Mouse (Mus musculus): ENCODE data around the gene Gal3st4. TPM values are rescaled to one million over a fixed set of nuclear protein-coding genes. Genes with fewer than 3 reads are reported as not detected.

The Gal3st4 gene
- polyA plus RNA-seq, 1 experiment from 2014 or later, result 4.4 TPM

GRCm38 (mm10) chr5:138260051-138260450 is 12.6 kb downstream of the Gal3st4 start:
- H3K9me3 ChIP-seq (replicated peaks), result no peaks in the 10 kb centered on the region
- no peaks in the 10 kb centered on the region for H3K27me3 ChIP-seq
- H3K27ac ChIP-seq, result no peak overlapping the region
- no peak overlapping the region for H3K9ac ChIP-seq
- no peak overlapping the region for H3K4me2 ChIP-seq (replicated peaks)
- H3K36me3 ChIP-seq, result peaks cover 40% of the 10 kb centered on the region
- H3K4me1 ChIP-seq, result peaks cover 33% of the 10 kb centered on the region
- WGBS, result 87% methylated on average over 10 of the region's 10 CpGs
- H3K4me3 ChIP-seq, result no peak overlapping the region
- no peak for ATAC-seq (ENCODE audit: low FRiP score)

GRCm38 (mm10) chr5:138258993-138259392 is 13.6 kb downstream of the Gal3st4 start:
- no peaks in the 10 kb centered on the region for H3K9me3 ChIP-seq (replicated peaks)
- H3K27ac ChIP-seq, result no peak overlapping the region
- H3K4me2 ChIP-seq (replicated peaks), result no peak overlapping the region
- peaks cover 40% of the 10 kb centered on the region for H3K36me3 ChIP-seq
- H3K9ac ChIP-seq, result no peak overlapping the region
- peaks cover 31% of the 10 kb centered on the region for H3K4me1 ChIP-seq
- H3K27me3 ChIP-seq, result no peaks in the 10 kb centered on the region
- WGBS, result 77% methylated on average over 7 of the region's 7 CpGs
- no peak for ATAC-seq (ENCODE audit: low FRiP score)
- no peak overlapping the region for H3K4me3 ChIP-seq

DNA sequence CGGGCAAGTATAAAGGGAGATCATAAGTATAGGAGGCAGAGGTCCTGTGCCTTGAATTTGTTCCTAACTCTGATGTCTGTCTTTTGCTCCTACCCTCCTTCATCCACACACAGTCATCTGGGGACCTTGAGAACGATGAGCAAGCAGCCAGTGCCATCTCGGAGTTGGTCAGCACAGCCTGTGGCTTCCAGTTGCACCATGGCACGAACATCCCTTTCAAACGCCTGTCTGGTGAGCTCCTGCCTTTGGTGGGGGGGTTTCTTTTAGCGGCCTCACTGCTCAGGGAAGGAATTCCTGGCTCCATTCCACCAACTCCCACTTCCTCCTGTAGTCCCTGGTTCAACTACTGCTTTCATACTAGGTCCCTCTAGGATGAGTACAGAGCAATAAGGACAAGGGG is 14.1 kb downstream of the Gal3st4 start:
- Histone ChIP-seq H3K9ac (no peak overlapping the region), H3K4me3 (no peak overlapping the region), H3K4me1 (peaks cover 31% of the 10 kb centered on the region), H3K4me2 (replicated peaks) (no peak overlapping the region), H3K9me3 (replicated peaks) (no peaks in the 10 kb centered on the region), H3K27me3 (no peaks in the 10 kb centered on the region), H3K36me3 (peaks cover 40% of the 10 kb centered on the region), H3K27ac (no peak overlapping the region)
- ATAC-seq (ENCODE audit: low FRiP score), result no peak
- 86% methylated on average over 6 of the region's 6 CpGs for WGBS

- Histone ChIP-seq H3K27ac (no peak overlapping the region), H3K9me3 (replicated peaks) (no peaks in the 10 kb centered on the region), H3K4me2 (replicated peaks) (no peak overlapping the region), H3K4me1 (peaks cover 27% of the 10 kb centered on the region), H3K9ac (no peak overlapping the region), H3K4me3 (no peak overlapping the region), H3K27me3 (no peaks in the 10 kb centered on the region), H3K36me3 (peaks cover 40% of the 10 kb centered on the region)
- no peak for ATAC-seq (ENCODE audit: low FRiP score)
- 86% methylated on average over 3 of the region's 3 CpGs for WGBS
Observed at GRCm38 (mm10) chr5:138258078-138258477, 14.6 kb downstream of the Gal3st4 start.

- no peak overlapping the region for H3K9ac ChIP-seq
- H3K27me3 ChIP-seq, result no peaks in the 10 kb centered on the region
- H3K27ac ChIP-seq, result no peak overlapping the region
- no peak overlapping the region for H3K4me2 ChIP-seq (replicated peaks)
- no peaks in the 10 kb centered on the region for H3K9me3 ChIP-seq (replicated peaks)
- no peak overlapping the region for H3K4me3 ChIP-seq
- WGBS, result 94% methylated on average over 4 of the region's 4 CpGs
- H3K4me1 ChIP-seq, result peaks cover 22% of the 10 kb centered on the region
- ATAC-seq (ENCODE audit: low FRiP score), result no peak
- peaks cover 40% of the 10 kb centered on the region for H3K36me3 ChIP-seq
Observed at GRCm38 (mm10) chr5:138257585-138257978, 15.1 kb downstream of the Gal3st4 start.

DNA sequence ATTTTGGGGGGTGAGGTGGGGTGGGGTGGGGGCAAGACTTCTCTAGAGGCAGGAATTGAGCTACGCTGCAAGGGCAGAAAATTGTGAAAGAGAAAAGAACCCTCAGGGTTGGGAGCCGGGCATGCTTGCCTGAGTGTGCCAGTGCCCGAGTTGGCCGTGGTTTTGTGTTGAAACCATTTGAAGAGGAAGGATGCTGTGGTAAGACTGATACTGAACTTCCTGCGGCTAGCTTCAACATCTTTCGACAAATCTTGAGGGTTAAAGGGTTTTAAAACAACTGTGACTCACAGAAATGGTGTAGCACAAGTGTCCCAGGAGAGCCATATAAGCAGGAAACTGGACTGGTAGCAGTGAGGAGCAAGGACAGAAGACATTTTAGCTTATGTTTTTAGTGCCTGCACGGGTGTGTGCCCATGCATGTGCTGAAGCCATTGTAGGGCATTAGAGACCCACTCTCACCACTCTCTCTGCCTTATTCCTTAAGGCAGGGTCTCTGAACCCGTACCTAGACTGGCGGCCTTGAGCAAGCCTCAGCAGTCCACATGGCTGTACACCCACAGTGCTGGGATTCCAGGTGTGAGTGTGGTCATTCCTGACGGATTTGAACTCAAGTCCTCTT is 15.6 kb downstream of the Gal3st4 start:
- H3K27me3 ChIP-seq, result no peaks in the 10 kb centered on the region

GRCm38 (mm10) chr5:138256094-138256467 is 16.6 kb downstream of the Gal3st4 start:
- Histone ChIP-seq H3K4me2 (replicated peaks) (peak overlapping the region; percentile 79), H3K9ac (peak overlapping the region; percentile 75), H3K4me3 (peak overlapping the region; percentile 67), H3K27me3 (no peaks in the 10 kb centered on the region), H3K27ac (peak overlapping the region; percentile 79), H3K4me1 (peaks cover 14% of the 10 kb centered on the region), H3K9me3 (replicated peaks) (no peaks in the 10 kb centered on the region), H3K36me3 (peaks cover 31% of the 10 kb centered on the region)
- 20% methylated on average over 7 of the region's 7 CpGs for WGBS
- ATAC-seq (ENCODE audit: low FRiP score), result no peak; the same call in 1 of the 2 replicates

More for the DNA sequence above, 15.6 kb downstream of the Gal3st4 start:
- Histone ChIP-seq H3K4me3 (no peak overlapping the region), H3K9me3 (replicated peaks) (no peaks in the 10 kb centered on the region), H3K4me2 (replicated peaks) (no peak overlapping the region), H3K27ac (no peak overlapping the region), H3K4me1 (peaks cover 17% of the 10 kb centered on the region), H3K36me3 (peaks cover 40% of the 10 kb centered on the region), H3K9ac (no peak overlapping the region)
- WGBS, result 90% methylated on average over 10 of the region's 10 CpGs
- ATAC-seq (ENCODE audit: low FRiP score), result no peak

- peaks cover 25% of the 10 kb centered on the region for H3K36me3 ChIP-seq
- peak within 1 kb of the TSS; percentile 67 for H3K4me3 ChIP-seq
- peak within 1 kb of the TSS; percentile 79 for H3K27ac ChIP-seq
- H3K27me3 ChIP-seq, result no peaks in the 10 kb centered on the region
- peak within 1 kb of the TSS; percentile 75 for H3K9ac ChIP-seq
- H3K9me3 ChIP-seq (replicated peaks), result no peaks in the 10 kb centered on the region
- WGBS, result under 1% methylated on average over 38 of the region's 38 CpGs
- H3K4me2 ChIP-seq (replicated peaks), result peak within 1 kb of the TSS; percentile 79
- ATAC-seq (ENCODE audit: low FRiP score), result peak; percentile 99
- H3K4me1 ChIP-seq, result peaks cover 14% of the 10 kb centered on the region
Observed at GRCm38 (mm10) chr5:138255353-138256093, 17.1 kb downstream of the Gal3st4 start, which contains the start of gene Lamtor4. Gene Lamtor4, plus strand, starts transcription at chr5:138255482.

GRCm38 (mm10) chr5:138253061-138253460 is 19.6 kb downstream of the Gal3st4 start:
- WGBS, result 82% methylated on average over 3 of the region's 3 CpGs
- Histone ChIP-seq H3K4me3 (no peak overlapping the region), H3K9ac (no peak overlapping the region), H3K9me3 (replicated peaks) (no peaks in the 10 kb centered on the region), H3K27me3 (no peaks in the 10 kb centered on the region), H3K4me1 (peaks cover 12% of the 10 kb centered on the region), H3K27ac (no peak overlapping the region), H3K4me2 (replicated peaks) (no peak overlapping the region), H3K36me3 (peaks cover 2% of the 10 kb centered on the region; the same call in 1 of the 2 replicates)
- ATAC-seq (ENCODE audit: low FRiP score), result no peak

- H3K4me3 ChIP-seq, result no peak overlapping the region
- H3K4me2 ChIP-seq (replicated peaks), result no peak overlapping the region
- no peaks in the 10 kb centered on the region for H3K27me3 ChIP-seq
- no peaks in the 10 kb centered on the region for H3K9me3 ChIP-seq (replicated peaks)
- H3K27ac ChIP-seq, result no peak overlapping the region
- ATAC-seq (ENCODE audit: low FRiP score), result no peak
- peaks cover 8% of the 10 kb centered on the region for H3K4me1 ChIP-seq
- WGBS, result 82% methylated on average over 12 of the region's 12 CpGs
- no peak overlapping the region for H3K9ac ChIP-seq
- no peaks in the 10 kb centered on the region for H3K36me3 ChIP-seq
Observed at GRCm38 (mm10) chr5:138251144-138251543, 21.5 kb downstream of the Gal3st4 start.

DNA sequence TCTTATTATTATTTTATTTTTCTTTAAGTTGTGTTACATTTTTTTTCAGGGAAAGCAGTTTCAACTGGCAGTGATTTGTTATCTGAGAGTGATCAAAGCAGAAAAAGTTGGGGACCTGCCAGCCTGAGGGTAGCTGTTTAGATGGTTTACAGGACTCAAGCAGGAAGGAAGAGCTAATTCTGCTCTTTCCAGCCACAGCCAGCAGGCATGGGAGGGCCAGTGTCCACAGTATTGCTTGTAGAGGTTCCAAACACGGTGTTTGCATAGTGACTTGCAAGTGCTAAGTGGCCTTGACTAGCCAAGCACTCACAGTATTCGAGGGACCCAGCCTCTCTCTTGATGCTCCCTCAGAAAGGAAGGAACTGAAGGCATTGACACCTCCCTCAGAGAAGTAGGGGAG is 31.1 kb downstream of the Gal3st4 start:
- H3K4me2 ChIP-seq (replicated peaks), result no peak overlapping the region
- no peaks in the 10 kb centered on the region for H3K36me3 ChIP-seq
- no peak for ATAC-seq (ENCODE audit: low FRiP score)
- H3K4me1 ChIP-seq, result no peaks in the 10 kb centered on the region
- 39% methylated on average over 2 of the region's 2 CpGs for WGBS
- H3K27me3 ChIP-seq, result no peaks in the 10 kb centered on the region
- H3K9me3 ChIP-seq (replicated peaks), result no peaks in the 10 kb centered on the region
- H3K4me3 ChIP-seq, result no peak overlapping the region
- no peak overlapping the region for H3K27ac ChIP-seq
- no peak overlapping the region for H3K9ac ChIP-seq

DNA sequence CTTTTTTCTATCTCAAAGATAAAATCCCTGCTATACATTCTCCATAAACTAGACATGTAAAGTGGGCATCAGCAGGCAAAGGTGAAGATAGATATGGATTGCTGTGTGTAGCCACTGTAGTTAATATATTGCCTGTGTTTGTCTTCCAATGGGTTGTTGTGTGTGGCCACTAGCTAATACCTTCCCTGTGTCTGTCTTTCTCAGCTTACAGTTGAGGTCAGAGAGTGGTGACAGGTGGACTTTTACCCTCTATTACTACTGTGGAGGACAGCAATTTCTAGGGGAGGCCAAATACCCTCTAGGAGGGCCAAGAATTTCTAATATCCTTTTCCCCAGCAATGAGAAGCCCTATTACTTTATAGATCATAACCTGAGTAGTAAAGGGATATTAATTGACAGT is 38.4 kb downstream of the Gal3st4 start:
- Histone ChIP-seq H3K27me3 (no peaks in the 10 kb centered on the region), H3K36me3 (no peaks in the 10 kb centered on the region), H3K4me2 (replicated peaks) (no peak overlapping the region), H3K9ac (no peak overlapping the region), H3K4me1 (no peaks in the 10 kb centered on the region), H3K27ac (no peak overlapping the region), H3K4me3 (no peak overlapping the region), H3K9me3 (replicated peaks) (no peaks in the 10 kb centered on the region)
- ATAC-seq (ENCODE audit: low FRiP score), result no peak

GRCm38 (mm10) chr5:138233778-138234177 is 38.9 kb downstream of the Gal3st4 start:
- no peaks in the 10 kb centered on the region for H3K27me3 ChIP-seq
- no peak for ATAC-seq (ENCODE audit: low FRiP score)
- H3K4me3 ChIP-seq, result no peak overlapping the region
- H3K4me2 ChIP-seq (replicated peaks), result no peak overlapping the region
- H3K4me1 ChIP-seq, result no peaks in the 10 kb centered on the region
- H3K9ac ChIP-seq, result no peak overlapping the region
- H3K27ac ChIP-seq, result no peak overlapping the region
- no peaks in the 10 kb centered on the region for H3K36me3 ChIP-seq
- 86% methylated on average over 2 of the region's 2 CpGs for WGBS
- H3K9me3 ChIP-seq (replicated peaks), result no peaks in the 10 kb centered on the region

All from hindbrain, embryonic 12.5 days (tissue).